Mouse (Mus musculus) testis, postnatal 14 days (tissue): ENCODE measurements around the gene Tmem165.

ENCODE experiments used
- DNase-seq: peaks from one replicate; pipeline ENCODE4 v3.0.0; 2021; ENCODE audit warnings: low spot score

The Tmem165 gene

DNA sequence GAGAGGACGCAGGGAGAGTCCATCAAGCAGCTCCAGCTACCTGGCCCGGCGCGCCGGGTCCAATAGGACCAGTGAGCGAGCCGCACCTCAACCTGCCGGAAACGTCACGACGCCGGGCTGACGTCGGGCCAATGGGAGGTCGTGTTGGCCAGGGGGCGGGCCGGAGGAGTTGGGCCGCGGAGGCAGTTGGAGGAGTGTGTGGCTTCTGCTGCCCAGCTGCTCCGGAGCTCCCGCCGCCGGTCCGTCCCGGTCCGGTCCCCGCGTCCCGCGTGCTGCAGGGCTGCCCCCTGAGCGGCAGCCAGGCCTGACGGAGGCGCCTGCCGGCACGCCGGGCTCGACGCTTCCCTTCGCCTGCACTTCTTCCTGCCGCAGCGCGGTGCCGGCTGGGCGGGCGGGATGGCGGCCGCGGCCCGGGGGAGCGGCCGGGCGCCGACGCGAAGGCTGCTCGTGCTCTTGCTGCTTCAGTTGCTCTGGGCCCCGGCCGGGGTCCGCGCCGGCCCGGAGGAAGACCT is at the start of gene Tmem165:
Gene Tmem165 (plus strand): TSS at position 131 of the 512 bp plus-strand sequence.
- peak; percentile 96 for DNase-seq

DNA sequence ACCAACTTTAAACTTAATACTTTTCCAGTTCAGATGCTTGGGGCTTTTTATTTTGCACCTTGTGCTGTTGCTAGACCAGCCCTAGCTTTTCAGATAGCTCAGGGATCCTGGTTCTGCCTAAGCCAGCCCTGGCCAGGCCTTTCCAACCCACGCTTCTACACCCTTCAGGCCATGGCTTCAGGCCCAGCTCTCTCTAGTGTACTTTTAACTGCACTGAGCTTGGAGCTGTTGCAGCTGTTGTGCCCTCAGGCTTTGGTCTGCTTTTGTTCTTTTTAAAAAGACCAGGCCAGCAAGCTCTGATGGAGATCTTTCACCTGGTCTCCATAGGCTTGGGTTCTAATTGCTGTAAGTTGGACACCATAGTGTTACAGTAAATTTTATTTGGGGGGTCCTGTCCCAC is 48.0 kb upstream of the Tmem165 start:
- DNase-seq: peak; percentile 39

DNA sequence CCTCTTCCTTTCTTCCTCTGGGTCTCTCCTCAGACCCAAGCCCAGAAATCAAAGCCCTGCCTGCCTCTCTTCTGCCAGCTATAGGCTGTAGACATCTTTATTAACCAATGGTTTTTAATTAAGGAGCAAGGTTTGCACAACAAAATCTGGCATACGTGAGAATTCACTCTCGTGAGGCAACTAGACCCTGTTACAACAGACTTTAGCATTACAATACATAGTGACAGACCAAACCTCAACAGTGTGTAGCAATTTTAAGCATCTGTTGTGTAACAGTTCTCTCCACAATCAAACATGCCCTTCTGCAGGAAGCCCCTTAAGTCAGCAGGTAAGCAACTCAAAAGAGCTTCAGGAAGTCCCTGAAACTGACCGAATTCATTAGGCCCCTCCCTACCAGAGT is 47.4 kb upstream of the Tmem165 start:
- no peak for DNase-seq

DNA sequence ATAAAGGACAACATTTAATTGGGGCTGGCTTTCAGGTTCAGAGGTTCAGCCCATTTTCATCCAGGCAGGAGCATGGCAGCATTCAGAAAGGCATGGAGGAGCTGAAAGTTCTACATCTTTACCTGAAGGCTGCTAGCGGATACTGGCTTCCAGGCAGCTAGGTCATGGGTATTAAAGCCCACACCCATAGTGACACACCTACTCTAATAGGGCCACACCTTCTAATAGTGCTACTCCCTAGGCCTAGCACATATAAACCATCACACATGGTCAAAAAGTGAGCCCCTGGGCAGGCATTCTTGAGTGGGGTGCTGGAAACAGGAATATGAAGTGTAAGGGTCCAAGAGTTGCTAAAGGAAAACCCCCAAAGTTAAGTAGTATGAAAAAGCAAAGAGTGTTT is 46.1 kb upstream of the Tmem165 start:
- no peak for DNase-seq

DNA sequence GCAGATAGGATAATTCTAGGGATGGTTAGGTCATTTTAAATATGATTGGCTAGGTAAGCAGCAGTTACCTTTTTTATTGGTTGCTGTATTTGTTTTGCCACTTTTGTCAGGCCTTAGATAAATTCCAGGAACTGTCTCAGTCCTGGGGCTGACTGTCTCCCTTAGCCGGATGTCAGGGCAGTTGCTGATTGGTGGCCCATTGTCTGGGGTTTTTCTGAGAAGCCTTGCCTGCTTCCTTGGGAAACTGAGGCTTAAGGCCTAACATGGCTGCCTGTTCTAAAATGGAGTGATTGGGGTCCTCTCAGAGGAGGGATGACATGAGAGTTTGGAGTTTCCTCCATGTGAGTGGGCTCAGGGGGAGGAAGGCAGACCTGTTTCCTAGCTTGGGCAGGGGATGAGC is 45.6 kb upstream of the Tmem165 start:
- no peak for DNase-seq

DNA sequence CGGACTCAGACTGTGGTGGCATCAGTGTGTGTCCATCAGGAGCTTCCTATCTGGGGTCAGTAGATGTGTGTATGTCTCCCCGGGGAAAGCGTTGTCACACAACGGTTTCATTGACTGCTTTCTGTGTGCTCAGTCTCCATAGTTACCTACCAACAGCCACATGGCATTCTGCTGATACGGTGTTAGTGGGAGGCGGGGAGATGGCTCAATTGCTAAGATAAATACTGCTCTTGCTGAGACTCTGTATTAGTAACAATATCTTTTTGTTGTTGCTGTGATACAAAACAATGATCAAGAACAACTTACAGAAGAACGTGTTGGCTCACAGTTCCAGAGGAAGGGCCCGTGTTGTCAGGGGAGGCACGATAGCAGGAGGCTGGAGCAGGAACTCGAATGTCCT is 45.2 kb upstream of the Tmem165 start:
- no peak for DNase-seq

DNA sequence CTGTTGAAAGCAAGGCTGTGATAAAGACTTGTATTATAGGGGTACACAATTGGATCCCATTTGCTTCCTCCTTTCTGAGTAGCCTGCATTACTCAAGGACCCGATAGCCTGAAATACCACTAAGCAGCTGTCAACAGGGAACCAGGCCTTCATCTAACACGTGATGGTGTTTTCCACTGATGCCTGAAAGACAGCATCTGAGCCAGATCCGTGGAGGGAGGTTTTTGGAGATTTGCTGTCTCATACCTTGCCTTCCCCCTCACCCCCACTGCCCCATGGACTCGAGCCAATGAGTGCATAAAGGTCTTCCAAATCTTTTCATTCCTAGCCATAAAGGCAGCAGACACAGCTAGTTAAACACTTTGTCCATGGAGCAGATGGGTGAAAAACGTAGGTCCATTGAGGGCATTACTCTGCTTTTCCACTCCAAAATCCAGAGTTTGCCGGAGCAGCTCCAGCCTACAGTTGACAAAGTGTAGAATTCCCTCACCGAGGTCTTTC is 44.5 kb upstream of the Tmem165 start:
- DNase-seq: no peak

- peak; percentile 92 for DNase-seq
Observed at GRCm38 (mm10) chr5:76139808-76140729, 43.6 kb upstream of the Tmem165 start, which contains the start of gene Srd5a3. Gene Srd5a3, plus strand, starts transcription at chr5:76140271.

DNA sequence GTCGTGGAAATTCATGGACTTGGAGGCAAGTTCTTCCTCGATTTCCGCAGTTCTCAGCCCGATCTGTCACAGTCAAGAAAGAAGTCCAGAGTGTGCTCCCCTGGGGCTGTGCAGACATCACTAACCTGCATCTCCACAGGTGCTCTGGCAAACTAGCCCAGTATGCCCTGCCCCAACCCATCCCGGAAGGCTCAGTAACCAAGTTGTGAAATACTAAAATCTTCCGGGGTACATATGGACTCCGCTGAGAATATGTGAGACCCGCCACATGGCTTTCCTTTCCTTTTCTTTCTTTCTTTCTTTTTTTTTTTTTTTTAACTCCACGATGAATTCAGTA is 43.0 kb upstream of the Tmem165 start:
- no peak for DNase-seq

DNA sequence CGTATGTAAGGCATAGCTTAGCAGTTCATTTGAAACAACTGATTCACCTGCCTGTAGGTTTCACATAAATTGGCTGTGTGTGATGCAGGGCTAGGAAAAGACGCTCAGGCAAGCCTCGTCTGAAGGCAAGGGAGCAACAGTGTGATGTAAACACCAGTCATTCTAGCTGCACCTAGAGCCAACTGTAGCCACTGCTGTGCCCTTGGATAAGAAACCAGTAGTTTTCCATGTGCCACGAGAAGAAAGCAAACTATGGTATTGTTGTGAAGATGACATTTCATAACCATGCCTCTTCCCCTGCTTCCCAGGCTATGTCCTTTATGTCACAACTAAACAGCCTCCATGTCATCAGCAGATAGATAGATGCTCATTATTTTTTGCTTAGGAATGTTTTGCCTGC is 40.3 kb upstream of the Tmem165 start:
- no peak for DNase-seq

GRCm38 (mm10) chr5:76146401-76146800 is 37.3 kb upstream of the Tmem165 start:
- no peak for DNase-seq

DNA sequence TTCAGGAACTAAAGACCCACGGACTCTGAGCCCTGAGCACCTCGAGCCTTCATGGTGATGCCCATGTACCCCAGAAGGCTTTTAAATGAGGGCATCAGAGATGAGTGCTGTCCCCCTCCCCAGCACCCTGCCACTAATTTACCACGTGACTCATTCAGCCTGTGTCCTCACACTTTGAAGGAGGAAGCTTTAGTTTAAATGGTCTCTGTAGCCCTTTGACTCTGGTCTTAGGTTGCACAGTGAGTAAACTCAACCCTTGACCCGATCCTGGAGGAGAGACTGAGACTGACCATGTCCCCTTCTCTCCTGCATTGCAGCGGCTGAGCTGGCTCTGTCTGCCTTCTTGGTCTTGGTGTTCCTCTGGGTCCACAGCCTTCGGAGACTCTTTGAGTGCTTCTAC is 34.2 kb upstream of the Tmem165 start:
- DNase-seq: no peak

DNA sequence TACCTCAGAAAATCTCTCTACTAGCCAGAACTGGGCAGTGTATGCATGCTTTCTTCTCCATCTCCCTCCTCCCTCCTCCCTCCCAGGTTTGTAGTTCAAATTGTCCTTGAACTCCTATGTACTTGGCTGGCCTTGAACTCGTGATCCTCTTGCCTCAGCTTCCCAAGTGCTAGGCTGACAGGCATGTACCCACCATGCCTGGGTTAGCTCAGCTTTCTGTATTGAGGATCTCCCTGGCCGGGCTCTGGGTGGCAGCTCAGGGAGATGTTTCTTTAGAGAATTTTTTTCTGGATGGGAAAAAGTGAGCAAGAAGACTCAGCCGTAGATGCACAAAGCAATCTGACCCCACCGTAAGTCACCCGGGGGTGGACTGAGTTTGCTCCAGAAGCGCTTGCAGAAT is 30.7 kb upstream of the Tmem165 start:
- no peak for DNase-seq

DNA sequence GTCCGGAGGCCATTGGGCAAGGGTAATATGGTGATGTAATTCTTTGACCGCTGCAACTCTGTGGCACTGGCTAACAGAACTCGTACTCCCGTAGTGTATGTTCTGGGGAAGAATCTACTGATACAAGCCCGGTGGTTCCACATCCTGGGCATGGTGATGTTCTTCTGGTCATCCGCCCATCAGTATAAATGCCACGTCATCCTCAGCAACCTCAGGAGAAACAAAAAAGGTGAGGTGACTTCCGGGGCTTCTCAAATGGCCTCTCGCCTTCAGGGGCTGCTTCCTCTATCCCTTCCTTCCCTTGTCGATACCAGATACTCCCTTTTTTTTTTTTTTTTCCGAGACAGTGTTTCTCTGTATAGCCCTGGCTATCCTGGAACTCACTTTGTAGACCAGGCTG is 30.2 kb upstream of the Tmem165 start:
- no peak for DNase-seq

DNA sequence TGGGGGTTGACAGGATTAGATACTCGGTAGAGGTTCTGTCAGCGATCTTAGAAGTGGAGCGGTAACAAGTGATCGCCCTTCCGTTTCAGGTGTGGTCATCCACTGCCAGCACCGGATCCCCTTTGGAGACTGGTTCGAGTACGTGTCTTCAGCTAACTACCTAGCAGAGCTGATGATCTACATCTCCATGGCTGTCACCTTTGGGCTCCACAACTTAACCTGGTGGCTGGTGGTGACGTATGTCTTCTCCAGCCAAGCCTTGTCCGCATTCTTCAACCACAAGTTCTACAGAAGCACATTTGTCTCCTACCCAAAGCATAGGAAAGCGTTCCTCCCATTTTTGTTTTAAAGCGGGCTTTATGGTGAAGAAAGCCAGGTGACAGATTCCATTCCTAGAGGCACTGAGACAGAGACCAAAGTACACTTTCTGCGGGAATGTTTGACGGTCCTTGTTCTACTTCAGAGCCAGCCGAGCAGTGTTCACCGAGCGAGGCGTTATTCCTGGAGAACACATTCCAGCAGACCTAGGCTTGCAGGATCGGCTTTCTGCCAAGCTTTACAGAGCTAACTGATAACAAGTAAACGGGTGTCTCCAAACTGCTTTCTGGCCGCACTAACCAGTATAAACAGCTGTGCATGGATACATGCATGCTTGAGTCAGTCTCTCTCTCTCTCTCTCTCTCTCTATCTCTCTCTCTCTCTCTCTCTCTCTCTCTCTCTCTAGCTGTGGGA is 29.1 kb upstream of the Tmem165 start:
- DNase-seq: peak; percentile 30

DNA sequence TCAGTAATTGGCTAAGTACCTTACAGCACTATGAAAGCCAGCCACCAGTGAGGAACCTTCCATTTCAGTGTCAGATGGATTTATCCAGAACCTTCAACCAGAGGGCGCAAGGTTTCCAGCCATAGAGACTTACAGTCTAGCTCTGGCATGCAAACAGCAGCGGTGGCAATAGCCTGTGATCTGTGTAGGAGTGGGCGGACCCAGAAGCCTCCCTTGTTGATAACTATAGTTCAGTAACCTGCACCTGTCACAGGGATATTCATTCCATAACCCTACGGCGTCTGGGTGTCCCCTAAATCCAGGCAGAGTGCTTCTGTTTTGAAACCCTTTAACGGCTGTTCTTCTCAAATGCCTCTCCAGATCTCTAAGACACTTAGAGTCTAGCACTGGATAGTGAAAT is 24.1 kb upstream of the Tmem165 start:
- DNase-seq: no peak

- DNase-seq: no peak
Observed at GRCm38 (mm10) chr5:76160086-76160485, 23.6 kb upstream of the Tmem165 start.

DNA sequence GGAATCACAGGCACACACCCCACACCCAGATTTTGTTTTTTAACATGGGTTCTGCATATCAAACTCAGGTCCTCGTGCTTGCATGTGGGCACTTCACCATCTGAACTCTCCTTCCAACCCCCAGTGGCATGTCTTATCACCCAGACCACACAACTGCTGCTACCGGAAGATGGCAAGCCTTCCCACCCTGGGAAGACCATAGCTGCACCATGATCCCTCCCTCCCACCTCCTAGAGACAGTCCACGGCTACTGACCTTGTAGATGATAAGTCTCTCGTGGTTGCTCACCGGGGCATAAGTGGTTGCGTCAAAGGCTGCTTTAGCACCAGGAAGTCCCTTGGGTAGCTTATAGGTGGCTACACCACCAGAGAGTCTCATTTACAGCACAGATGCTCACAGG is 22.2 kb upstream of the Tmem165 start:
- no peak for DNase-seq

DNA sequence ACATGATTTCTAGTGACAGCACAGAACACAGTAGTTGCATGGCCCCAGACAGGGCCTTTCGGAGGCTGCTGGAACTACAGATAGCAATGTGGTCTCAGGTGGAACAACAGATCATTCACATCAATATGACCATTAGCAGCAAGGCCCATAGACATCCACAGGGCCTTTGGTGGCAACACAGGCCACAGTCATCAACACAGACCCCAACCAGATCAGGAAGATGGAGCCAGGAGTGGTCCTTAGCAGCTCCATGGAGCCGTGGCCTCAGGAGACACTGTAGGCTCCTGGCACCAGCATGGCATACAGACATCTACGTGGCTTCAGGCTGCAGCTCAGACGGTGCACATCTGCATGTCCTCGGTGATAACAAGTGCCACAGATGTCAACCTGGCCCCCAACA is 20.8 kb upstream of the Tmem165 start:
- no peak for DNase-seq

DNA sequence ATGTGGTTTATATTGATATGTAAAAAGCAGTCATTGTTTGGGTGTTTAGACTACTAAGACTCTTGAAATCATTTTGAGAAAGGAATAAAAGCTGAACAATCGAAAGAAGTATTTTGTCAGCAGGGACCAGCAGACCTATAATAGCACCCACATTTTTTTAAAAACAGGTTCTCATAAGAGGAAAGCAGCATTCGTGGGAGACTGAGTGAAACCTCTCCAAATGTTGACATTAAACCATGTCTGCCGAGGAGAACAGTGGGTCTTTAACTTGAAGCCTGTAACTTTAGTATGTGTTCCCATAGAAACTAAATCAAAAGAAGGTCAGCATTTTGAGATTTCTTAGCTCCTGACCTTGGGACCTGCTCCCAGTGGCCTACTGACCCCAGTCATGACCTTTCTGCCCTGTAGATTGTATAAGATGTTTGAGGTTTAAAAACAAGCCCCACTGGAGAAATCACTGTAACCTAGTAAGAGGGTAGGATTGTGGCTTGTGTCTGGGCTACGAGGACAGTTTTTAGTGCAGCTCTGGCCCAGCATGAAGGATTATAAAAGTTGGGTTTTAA is 19.8 kb upstream of the Tmem165 start:
- DNase-seq: no peak

DNA sequence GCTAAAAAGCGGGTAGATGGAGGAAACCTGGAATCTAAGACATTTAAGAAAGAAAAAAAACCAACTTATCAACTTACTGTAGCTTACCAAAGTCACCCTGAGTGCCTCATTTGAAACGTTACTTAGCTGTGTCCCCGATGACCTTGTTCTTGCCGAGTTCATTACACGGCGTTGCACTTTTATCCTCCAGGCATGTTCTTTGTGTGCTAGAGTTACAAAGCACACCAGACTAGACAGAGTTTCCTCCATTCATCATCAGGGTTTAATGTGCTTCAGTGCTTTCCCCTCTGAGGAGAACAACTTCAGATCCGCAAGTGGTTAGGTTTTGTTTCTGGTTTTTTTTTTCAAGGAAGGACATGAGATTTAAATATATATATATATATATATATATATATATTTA is 18.9 kb upstream of the Tmem165 start:
- no peak for DNase-seq

GRCm38 (mm10) chr5:76170522-76170921 is 13.2 kb upstream of the Tmem165 start:
- no peak for DNase-seq

GRCm38 (mm10) chr5:76171039-76171438 is 12.6 kb upstream of the Tmem165 start:
- no peak for DNase-seq
